Mouse (Mus musculus) liver, embryonic 14.5 days (tissue): ENCODE results near the gene Ceacam9. TPM values are rescaled to one million over a fixed set of nuclear protein-coding genes. Genes with fewer than 3 reads are reported as not detected.
"Not testable (repeated sequence)": the region's sequence is repeated elsewhere in the genome, so short reads cannot be mapped to it uniquely, and the experiment has no call there.

Source experiments
- ATAC-seq: fragments of 200-750 bp; cut with Nextera tagmentation; 2 replicates; pipeline ENCODE4 v1.8.0; 2017; ENCODE audit warnings: moderate number of reproducible peaks, mild to moderate bottlenecking, moderate library complexity; ENCODE audit not compliant: insufficient read depth
- DNase-seq, 3 experiments: peaks; one replicate each; pipeline ENCODE4 v3.0.0-alpha.2; 2012 to 2013; ENCODE audit warnings: low read depth in 3 of 3, low spot score in 3 of 3
- H3K27ac ChIP-seq: fragments of 300-500 bp; sonication (generic); 2 replicates; pipeline ENCODE4 v1.5.1; 2014; ENCODE audit warnings: moderate library complexity, mild to moderate bottlenecking, control low read depth, inconsistent platforms
- H3K27me3 ChIP-seq: fragments of 300-500 bp; sonication (generic); 2 replicates; pipeline ENCODE4 v1.6.1; 2014; ENCODE audit warnings: mild to moderate bottlenecking, low read length, moderate library complexity; ENCODE audit not compliant: control insufficient read depth, insufficient read depth
- H3K36me3 ChIP-seq: fragments of 300-500 bp; sonication (generic); replicated peaks from 2 replicates; pipeline ENCODE4 v1.6.1; 2014; ENCODE audit warnings: low read depth; ENCODE audit not compliant: control insufficient read depth, insufficient read depth
- H3K4me1 ChIP-seq, 2 experiments: fragments of 200-500 bp in 1 of 2; fragments of 300-500 bp in 1 of 2; sonication (generic) in 1 of 2; replicated peaks; 2 replicates each; pipeline ENCODE4 v1.6.1; 2012 to 2014; ENCODE audit warnings: antibody characterized with exemption in 1 of 2, inconsistent platforms in 1 of 2, low read length in 1 of 2; ENCODE audit not compliant: control insufficient read depth in 2 of 2, insufficient read depth in 2 of 2
- H3K4me2 ChIP-seq: fragments of 300-500 bp; sonication (generic); 2 replicates; pipeline ENCODE4 v1.6.1; 2014; ENCODE audit warnings: low read depth, mild to moderate bottlenecking, control low read depth, moderate library complexity
- H3K4me3 ChIP-seq, 2 experiments: fragments of 200-500 bp in 1 of 2; fragments of 300-500 bp in 1 of 2; sonication (generic) in 1 of 2; 2 replicates each; pipeline ENCODE4 v1.5.1; 2012 to 2014; ENCODE audit warnings: low read depth in 2 of 2, low read length in 2 of 2, mild to moderate bottlenecking in 2 of 2, control low read depth in 1 of 2, inconsistent platforms in 1 of 2, moderate library complexity in 1 of 2; ENCODE audit not compliant: insufficient read depth in 1 of 2
- H3K9ac ChIP-seq: fragments of 300-500 bp; sonication (generic); replicated peaks from 2 replicates; pipeline ENCODE4 v1.6.1; 2014; ENCODE audit warnings: mild to moderate bottlenecking, control low read depth, moderate library complexity
- H3K9me3 ChIP-seq: fragments of 300-500 bp; sonication (generic); 2 replicates; pipeline ENCODE4 v1.6.1; 2016; ENCODE audit warnings: low read length, mixed read lengths; ENCODE audit not compliant: control insufficient read depth
- CTCF ChIP-seq: IDR thresholded peaks from 2 replicates; pipeline ENCODE4 v1.5.1; 2016; ENCODE audit warnings: antibody characterized with exemption, low read depth, control low read depth
- EP300 ChIP-seq: IDR thresholded peaks from 2 replicates; pipeline ENCODE4 v1.6.1; 2016; ENCODE audit warnings: antibody characterized with exemption, low read depth
- WGBS: fragments of 180-500 bp; shearing (Covaris S2); extraction: QIAGEN DNeasy Blood & Tissue Kit; methylation state at CpG from one replicate; pipeline ENCODE4 v1.1.7; 2014; ENCODE audit not compliant: insufficient replicate concordance; 5-methylcytosine and 5-hydroxymethylcytosine counted together
- polyA plus RNA-seq, 2 experiments: library from polyadenylated mRNA; depleted of rRNA in 1 of 2; stranded (reverse) in 1 of 2; unstranded in 1 of 2; fragments of >200 nt; fragmentation: Nextera tagmentation in 1 of 2; extraction: Ambion mirVana in 1 of 2; gene quantifications; 2 replicates each; pipeline versions ENCODE4 v1.2.1 to v1.2.3; 2012 to 2014

The Ceacam9 gene
- polyA plus RNA-seq, 2 experiments: not detected

DNA sequence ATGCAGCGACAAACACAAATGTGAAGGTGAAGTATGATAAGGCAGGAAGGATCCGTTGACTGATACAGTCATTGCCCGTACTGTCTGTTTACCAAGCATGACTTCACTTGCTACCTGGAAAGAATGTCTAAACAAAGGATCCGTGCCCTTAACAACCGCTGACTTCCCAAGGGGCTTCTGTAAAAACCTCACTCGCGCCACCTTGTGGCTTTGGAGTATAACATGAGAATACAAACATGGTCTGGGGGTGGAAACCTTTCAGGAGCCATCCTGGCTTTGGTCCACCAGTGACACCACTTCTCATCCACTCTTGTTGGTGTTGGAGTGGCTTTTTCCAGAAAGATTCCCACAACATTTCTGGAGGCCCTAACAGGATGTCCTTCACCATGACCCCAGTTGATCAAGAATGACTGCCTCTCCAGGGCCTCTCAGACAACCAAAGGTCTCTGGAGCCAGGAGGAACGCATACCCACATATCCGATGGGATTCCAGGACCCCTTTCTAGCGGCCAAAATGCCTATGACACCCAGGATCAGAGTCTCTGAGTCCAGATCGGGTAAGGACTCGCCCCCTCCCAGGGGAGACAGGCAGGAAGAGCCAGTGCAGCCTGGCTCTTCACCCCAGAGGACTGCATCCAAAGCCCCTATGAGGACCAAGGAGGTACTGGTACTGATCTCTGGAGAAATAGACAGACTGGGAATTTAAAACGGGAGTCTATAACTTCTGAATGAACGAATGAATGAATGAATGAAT is 7.0 kb downstream of the Ceacam9 start:
- Histone ChIP-seq H3K9ac (no peak overlapping the region), H3K9me3 (no peaks in the 10 kb centered on the region), H3K27me3 (no peaks in the 10 kb centered on the region), H3K4me2 (peak overlapping the region; percentile 24), H3K4me3 (no peak overlapping the region), H3K36me3 (no peaks in the 10 kb centered on the region), H3K27ac (no peak overlapping the region), H3K4me1 (peaks cover 3 to 14% of the 10 kb centered on the region in 2 experiments; a peak in 2 of 4 replicates)
- no peak for TF ChIP-seq EP300
- TF ChIP-seq CTCF: peak; percentile 74
- whole genome bisulfite sequencing: 17% methylated on average over 14 of the region's 14 CpGs
- ATAC-seq (no peak), DNase-seq (peak; percentile 55 to 61 (median 59))

DNA sequence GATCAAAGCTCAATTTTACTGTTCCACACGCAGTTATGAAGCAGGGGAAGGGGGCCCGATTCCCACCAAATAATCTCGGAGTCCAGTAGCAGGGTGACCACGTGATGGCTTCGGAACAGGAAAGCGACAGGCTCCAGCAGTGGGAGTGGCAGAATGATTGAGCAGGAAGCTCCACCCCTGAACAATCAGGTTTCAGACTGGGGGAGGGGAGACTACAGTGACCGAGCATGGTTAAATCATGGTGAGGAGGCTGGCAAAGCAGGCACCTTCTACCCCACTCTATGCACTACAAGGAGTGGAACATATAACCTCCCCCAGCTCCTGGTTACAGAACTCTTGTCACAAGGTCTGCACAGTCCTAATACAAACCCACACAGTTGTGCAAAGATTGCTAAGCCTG is 7.8 kb downstream of the Ceacam9 start:
- H3K4me3 ChIP-seq, H3K9ac ChIP-seq, H3K27ac ChIP-seq, DNase-seq, H3K36me3 ChIP-seq, H3K9me3 ChIP-seq, H3K27me3 ChIP-seq: not testable (repeated sequence)
- ATAC-seq: peak; percentile 43; the same call in 1 of the 2 replicates
- WGBS: 2% methylated on average over 7 of the region's 7 CpGs
- peaks cover 3 to 14% of the 10 kb centered on the region in 2 experiments; a peak in 2 of 4 replicates for H3K4me1 ChIP-seq
- peak overlapping the region; percentile 24 for H3K4me2 ChIP-seq

DNA sequence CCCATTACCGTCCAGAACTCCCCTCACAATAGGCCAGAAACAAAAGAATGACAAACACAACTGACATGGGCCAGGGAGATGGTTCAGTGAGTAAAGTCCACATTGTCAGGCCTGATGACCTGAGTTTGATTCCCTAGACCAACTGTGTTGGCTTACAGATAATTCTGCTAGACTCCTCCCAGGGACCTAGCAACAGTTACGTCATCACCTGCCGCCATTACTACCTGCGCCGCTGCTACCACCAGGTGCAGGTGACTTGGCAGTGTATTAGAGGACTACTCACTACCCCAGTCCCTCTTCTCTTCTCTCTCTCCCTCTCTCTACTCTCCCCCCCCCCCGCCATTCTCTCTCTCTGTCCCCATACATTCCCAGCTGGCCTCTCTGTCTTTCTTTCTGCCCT is 9.1 kb downstream of the Ceacam9 start:
- no peak overlapping the region for H3K9ac ChIP-seq
- no peak overlapping the region for H3K4me2 ChIP-seq
- H3K4me3 ChIP-seq: no peak overlapping the region
- WGBS: 71% methylated on average over 6 of the region's 6 CpGs
- H3K9me3 ChIP-seq: no peaks in the 10 kb centered on the region
- H3K27me3 ChIP-seq: no peaks in the 10 kb centered on the region
- ATAC-seq: no peak
- no peak for TF ChIP-seq EP300
- no peak for TF ChIP-seq CTCF
- H3K27ac ChIP-seq: no peak overlapping the region
- no peak for DNase-seq
- no peaks in the 10 kb centered on the region for H3K36me3 ChIP-seq
- peaks cover 3 to 14% of the 10 kb centered on the region in 2 experiments; a peak in 2 of 4 replicates for H3K4me1 ChIP-seq

DNA sequence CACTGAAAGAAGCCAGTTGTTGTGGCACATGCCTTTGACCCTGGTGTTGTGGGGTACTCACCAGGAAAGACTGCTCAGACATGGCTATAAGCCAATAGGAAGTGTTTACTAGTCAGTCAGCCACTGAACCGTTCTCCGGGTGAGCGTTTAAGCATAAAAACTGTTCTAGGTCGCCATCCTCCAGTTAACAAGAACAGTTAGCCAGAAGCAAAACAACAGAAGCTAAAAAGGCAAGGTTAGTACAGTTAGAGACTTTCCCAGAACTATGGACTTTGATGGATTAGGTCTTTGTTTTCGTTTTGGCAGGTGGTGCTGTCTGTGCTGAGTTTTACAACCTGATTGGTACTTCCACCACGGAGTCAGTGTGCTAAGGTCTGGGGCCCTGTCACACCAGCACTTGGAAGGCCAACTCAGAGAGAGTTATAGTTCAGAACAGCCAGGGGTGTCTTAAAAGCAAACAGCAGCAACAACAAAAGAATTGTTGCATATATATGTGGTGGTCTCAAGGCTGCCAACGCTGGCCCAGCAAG is 10.2 kb downstream of the Ceacam9 start:
- H3K27me3 ChIP-seq: no peaks in the 10 kb centered on the region
- no peak overlapping the region for H3K27ac ChIP-seq
- no peaks in the 10 kb centered on the region for H3K36me3 ChIP-seq
- 55% methylated on average over 7 of the region's 7 CpGs for WGBS
- DNase-seq (no peak), ATAC-seq (no peak)
- TF ChIP-seq CTCF (no peak), EP300 (no peak)
- no peaks in the 10 kb centered on the region for H3K9me3 ChIP-seq
- peaks cover 3 to 14% of the 10 kb centered on the region in 2 experiments; a peak in 2 of 4 replicates for H3K4me1 ChIP-seq
- H3K4me2 ChIP-seq: no peak overlapping the region
- no peak overlapping the region for H3K4me3 ChIP-seq
- no peak overlapping the region for H3K9ac ChIP-seq

DNA sequence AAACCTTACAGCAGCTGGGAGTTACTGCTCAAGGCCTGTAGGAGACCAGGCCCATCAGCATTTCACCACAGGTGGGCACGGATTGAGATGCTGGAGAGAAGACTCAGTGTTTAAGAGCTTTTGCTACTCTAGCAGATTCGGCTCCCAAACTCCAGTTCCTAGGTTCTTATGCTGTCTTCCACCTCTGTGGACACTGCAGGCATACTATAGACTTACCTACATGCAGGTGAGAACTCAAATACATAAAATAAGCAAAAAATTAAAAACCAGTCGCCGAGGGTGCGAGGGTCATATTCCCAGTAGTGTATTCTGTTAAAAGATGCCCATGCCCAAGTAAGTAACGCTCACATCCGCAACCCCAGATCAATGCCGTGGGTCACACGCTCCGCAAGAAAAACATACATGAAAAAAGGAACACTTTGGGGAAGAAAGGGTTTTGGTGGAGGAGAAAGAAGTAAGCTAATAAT is 15.9 kb downstream of the Ceacam9 start:
- H3K36me3 ChIP-seq: no peaks in the 10 kb centered on the region
- TF ChIP-seq CTCF (no peak), EP300 (no peak)
- peak overlapping the region; percentile 4; the same call in 1 of the 2 replicates for H3K9ac ChIP-seq
- WGBS: 46% methylated on average over 10 of the region's 10 CpGs
- peak overlapping the region; percentile 98 to 99 for H3K4me3 ChIP-seq
- no peaks in the 10 kb centered on the region for H3K27me3 ChIP-seq
- H3K9me3 ChIP-seq: no peaks in the 10 kb centered on the region
- peak overlapping the region; percentile 67 for H3K4me2 ChIP-seq
- no peak overlapping the region for H3K27ac ChIP-seq
- H3K4me1 ChIP-seq: peaks cover 2 to 13% of the 10 kb centered on the region in 2 experiments; a peak in 3 of 4 replicates
- ATAC-seq: no peak
- DNase-seq: no peak
